Mouse (Mus musculus) hindbrain, embryonic 15.5 days (tissue): Measurements from ENCODE around the gene Hist1h4a. TPM values are rescaled to one million over a fixed set of nuclear protein-coding genes. Genes with fewer than 3 reads are reported as not detected.
"Not testable (repeated sequence)": the region's sequence is repeated elsewhere in the genome, so short reads cannot be mapped to it uniquely, and the experiment has no call there.

ENCODE experiments used
- ATAC-seq: fragments of 200-750 bp; cut with Nextera tagmentation; 2 replicates; pipeline ENCODE4 v1.8.0; 2017; ENCODE audit warnings: low read depth, moderate number of reproducible peaks, moderate TSS enrichment; ENCODE audit not compliant: low FRiP score
- H3K27ac ChIP-seq: fragments of 300-500 bp; sonication (generic); replicated peaks from 2 replicates; pipeline ENCODE4 v1.5.1; 2015; ENCODE audit warnings: mild to moderate bottlenecking, inconsistent platforms
- H3K27me3 ChIP-seq: fragments of 300-500 bp; sonication (generic); 2 replicates; pipeline ENCODE4 v1.6.1; 2015; ENCODE audit warnings: control low read depth, inconsistent platforms
- H3K36me3 ChIP-seq: fragments of 300-500 bp; sonication (generic); 2 replicates; pipeline ENCODE4 v1.6.1; 2015; ENCODE audit warnings: control low read depth, inconsistent platforms
- H3K4me1 ChIP-seq: fragments of 300-500 bp; sonication (generic); replicated peaks from 2 replicates; pipeline ENCODE4 v1.6.1; 2015; ENCODE audit warnings: control low read depth, inconsistent platforms
- H3K4me2 ChIP-seq: fragments of 300-500 bp; sonication (generic); 2 replicates; pipeline ENCODE4 v1.6.1; 2015; ENCODE audit warnings: moderate library complexity, mild to moderate bottlenecking, inconsistent platforms
- H3K4me3 ChIP-seq: fragments of 300-500 bp; sonication (generic); 2 replicates; pipeline ENCODE4 v1.5.1; 2015; ENCODE audit warnings: mild to moderate bottlenecking, inconsistent platforms
- H3K9ac ChIP-seq: fragments of 300-500 bp; sonication (generic); 2 replicates; pipeline ENCODE4 v1.6.1; 2015; ENCODE audit warnings: inconsistent platforms
- H3K9me3 ChIP-seq: fragments of 300-500 bp; sonication (generic); 2 replicates; pipeline ENCODE4 v1.6.1; 2016; ENCODE audit warnings: control low read depth, inconsistent platforms
- WGBS: fragments of 180-500 bp; shearing (Covaris S2); methylation state at CpG from one replicate; pipeline ENCODE4 v1.1.7; 2015; 5-methylcytosine and 5-hydroxymethylcytosine counted together
- polyA plus RNA-seq: library from polyadenylated mRNA; unstranded; fragments of >200 nt; fragmentation: Nextera tagmentation; extraction: Ambion mirVana; gene quantifications from 2 replicates; pipeline ENCODE4 v1.2.1, GENCODE M21; 2015

Gene Hist1h4a
- polyA plus RNA-seq, 1 experiment from 2014 or later: 0.32 TPM

GRCm38 (mm10) chr13:23765172-23765513, 4.1 kb upstream of the Hist1h4a start:
- WGBS: 74% methylated on average over 1 of the region's 1 CpGs

DNA sequence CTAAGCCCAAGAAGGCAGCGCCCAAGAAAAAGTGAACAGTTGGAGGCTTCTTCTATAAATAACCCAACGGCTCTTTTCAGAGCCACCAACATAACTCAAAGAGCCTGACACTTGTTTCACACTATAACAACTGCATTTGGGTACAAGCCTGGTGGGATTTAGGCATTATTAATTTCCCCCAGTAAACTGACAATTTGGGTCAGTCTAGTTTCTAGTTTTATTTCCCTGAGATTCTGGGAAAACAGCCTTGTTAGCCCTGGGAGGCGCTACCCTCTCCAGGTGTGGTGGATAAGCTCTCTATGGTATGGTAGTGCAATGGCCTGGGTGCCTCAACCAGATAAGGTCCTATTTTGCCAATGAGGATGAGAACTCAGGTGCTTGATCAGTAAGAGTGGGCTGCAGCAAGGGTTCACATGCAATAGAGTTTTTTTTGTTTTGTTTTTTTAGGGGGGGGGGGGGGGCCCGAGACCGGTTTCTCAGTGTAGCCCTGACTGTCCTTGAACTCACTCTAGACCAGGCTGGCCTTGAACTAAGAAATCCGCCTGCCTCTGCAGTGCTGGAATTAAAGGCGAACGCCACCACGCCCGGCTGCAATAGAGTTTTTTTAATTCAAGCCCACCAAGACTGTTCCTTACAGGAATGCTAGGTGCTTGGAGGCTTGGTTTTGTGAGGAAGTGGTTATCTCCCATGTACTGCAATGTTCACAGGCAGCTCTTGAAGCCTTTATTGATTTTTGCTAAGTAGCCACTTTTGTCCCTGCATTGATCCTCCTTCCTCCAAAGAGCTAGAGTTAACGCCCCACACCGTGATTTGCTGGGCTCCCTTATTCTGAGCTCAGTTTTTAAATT, 3.5 kb upstream of the Hist1h4a start:
- Histone ChIP-seq H3K9me3 (no peaks in the 10 kb centered on the region), H3K27ac (peak overlapping the region; percentile 87), H3K4me1 (peaks cover 31% of the 10 kb centered on the region), H3K4me3 (peak overlapping the region; percentile 56), H3K9ac (peak overlapping the region; percentile 61; the same call in 1 of the 2 replicates), H3K27me3 (no peaks in the 10 kb centered on the region), H3K4me2 (peak overlapping the region; percentile 87), H3K36me3 (no peaks in the 10 kb centered on the region)
- no peak for ATAC-seq
- WGBS: 35% methylated on average over 12 of the region's 12 CpGs

More at GRCm38 (mm10) chr13:23765172-23765513, 4.1 kb upstream of the Hist1h4a start:
- no peaks in the 10 kb centered on the region for H3K36me3 ChIP-seq
- no peak overlapping the region for H3K4me2 ChIP-seq
- H3K9me3 ChIP-seq: no peaks in the 10 kb centered on the region
- no peak overlapping the region for H3K4me3 ChIP-seq
- no peak overlapping the region for H3K27ac ChIP-seq
- peaks cover 26% of the 10 kb centered on the region for H3K4me1 ChIP-seq
- no peak for ATAC-seq
- H3K9ac ChIP-seq: no peak overlapping the region
- no peaks in the 10 kb centered on the region for H3K27me3 ChIP-seq

DNA sequence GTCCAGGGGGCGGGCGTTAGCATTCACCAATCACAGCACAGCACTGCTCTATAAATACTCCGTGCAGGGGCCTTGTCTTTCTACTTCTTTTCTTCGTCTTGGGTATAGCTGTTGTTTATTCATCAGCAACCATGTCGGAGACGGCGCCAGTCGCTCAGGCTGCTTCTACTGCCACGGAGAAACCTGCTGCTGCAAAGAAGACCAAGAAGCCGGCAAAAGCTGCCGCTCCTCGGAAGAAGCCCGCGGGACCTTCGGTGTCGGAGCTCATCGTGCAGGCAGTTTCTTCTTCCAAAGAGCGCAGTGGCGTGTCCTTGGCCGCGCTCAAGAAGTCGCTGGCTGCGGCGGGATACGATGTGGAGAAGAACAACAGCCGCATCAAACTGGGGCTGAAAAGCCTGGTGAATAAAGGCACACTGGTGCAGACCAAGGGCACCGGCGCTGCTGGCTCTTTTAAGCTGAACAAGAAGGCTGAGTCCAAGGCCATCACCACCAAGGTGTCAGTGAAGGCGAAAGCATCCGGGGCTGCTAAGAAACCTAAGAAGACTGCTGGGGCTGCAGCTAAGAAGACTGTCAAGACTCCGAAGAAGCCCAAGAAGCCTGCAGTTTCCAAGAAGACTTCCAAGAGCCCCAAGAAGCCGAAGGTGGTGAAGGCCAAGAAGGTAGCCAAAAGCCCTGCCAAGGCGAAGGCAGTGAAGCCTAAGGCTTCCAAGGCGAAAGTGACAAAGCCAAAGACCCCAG, 2.7 kb upstream of the Hist1h4a start, which contains the start of gene Hist1h1a:
Hist1h1a (plus strand) TSS at position 81 of the 738 bp plus-strand sequence.
- 3% methylated on average over 34 of the region's 34 CpGs for WGBS
- Histone ChIP-seq H3K4me1 (peaks cover 31% of the 10 kb centered on the region), H3K36me3 (no peaks in the 10 kb centered on the region), H3K27me3 (no peaks in the 10 kb centered on the region), H3K27ac (peak within 1 kb of the TSS; percentile 87), H3K9ac (peak within 1 kb of the TSS; percentile 61), H3K4me2 (peak within 1 kb of the TSS; percentile 87), H3K4me3 (peak within 1 kb of the TSS; percentile 56), H3K9me3 (no peaks in the 10 kb centered on the region)
- ATAC-seq: peak; percentile 82

GRCm38 (mm10) chr13:23763242-23763585, 2.2 kb upstream of the Hist1h4a start:
- no peaks in the 10 kb centered on the region for H3K9me3 ChIP-seq

GRCm38 (mm10) chr13:23761871-23762821, 1.1 kb upstream of the Hist1h4a start, which contains the start of gene Hist1h3a:
Hist1h3a (minus strand) TSS chr13:23762386.
- under 1% methylated on average over 36 of the region's 52 CpGs for WGBS
- ATAC-seq: peak; percentile 72
- H3K9me3 ChIP-seq: not testable (repeated sequence)

More at GRCm38 (mm10) chr13:23763242-23763585, 2.2 kb upstream of the Hist1h4a start:
- no peak overlapping the region for H3K9ac ChIP-seq
- ATAC-seq: no peak
- peak overlapping the region; percentile 87 for H3K27ac ChIP-seq
- H3K4me1 ChIP-seq: peaks cover 31% of the 10 kb centered on the region
- H3K4me3 ChIP-seq: peak overlapping the region; percentile 56
- no peaks in the 10 kb centered on the region for H3K36me3 ChIP-seq
- H3K27me3 ChIP-seq: no peaks in the 10 kb centered on the region
- WGBS: under 1% methylated on average over 10 of the region's 10 CpGs
- peak overlapping the region; percentile 87 for H3K4me2 ChIP-seq

DNA sequence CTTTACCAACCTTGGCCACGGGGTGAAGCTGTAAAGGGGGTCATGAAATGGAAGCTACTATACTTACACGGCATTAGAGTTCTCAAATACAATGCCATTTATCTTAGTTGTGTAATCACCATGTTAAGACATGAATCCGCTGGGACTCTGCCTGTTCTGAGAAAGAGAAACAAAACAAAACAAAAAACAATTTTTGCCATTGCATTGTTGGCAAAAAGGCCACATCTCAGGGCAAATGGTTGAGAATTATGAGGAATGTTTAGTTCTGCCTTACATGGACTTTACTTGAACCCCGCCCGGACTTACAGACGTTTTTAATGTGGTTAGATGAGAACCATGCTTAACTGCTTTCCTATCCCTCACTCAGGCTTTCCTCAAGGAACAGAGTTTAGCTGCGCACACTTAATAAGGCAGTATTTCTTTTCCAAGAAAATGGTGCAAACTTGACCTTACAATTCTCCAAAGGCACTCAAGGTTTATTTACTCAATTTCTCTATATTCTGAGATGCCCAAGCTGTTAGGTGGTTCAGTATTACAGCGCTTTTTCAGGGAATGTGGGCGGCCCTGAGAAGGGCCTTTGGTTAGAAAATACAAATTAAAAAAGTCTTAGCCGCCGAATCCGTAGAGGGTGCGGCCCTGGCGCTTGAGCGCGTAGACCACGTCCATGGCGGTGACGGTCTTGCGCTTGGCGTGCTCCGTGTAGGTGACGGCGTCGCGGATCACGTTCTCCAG, 624 bp downstream of the Hist1h4a start:
- peaks cover 37% of the 10 kb centered on the region for H3K4me1 ChIP-seq
- H3K4me2 ChIP-seq: peak overlapping the region; percentile 87
- H3K27ac ChIP-seq: peak overlapping the region; percentile 87
- H3K27me3 ChIP-seq: no peaks in the 10 kb centered on the region
- no peaks in the 10 kb centered on the region for H3K9me3 ChIP-seq
- no peaks in the 10 kb centered on the region for H3K36me3 ChIP-seq
- peak overlapping the region; percentile 50 for H3K9ac ChIP-seq
- 2% methylated on average over 22 of the region's 27 CpGs for WGBS
- peak; percentile 21; the same call in 1 of the 2 replicates for ATAC-seq
- peak overlapping the region; percentile 56 for H3K4me3 ChIP-seq

More at GRCm38 (mm10) chr13:23761871-23762821, 1.1 kb upstream of the Hist1h4a start, which contains the start of gene Hist1h3a:
- Histone ChIP-seq H3K9ac (peak within 1 kb of the TSS; percentile 35), H3K4me1 (peaks cover 36% of the 10 kb centered on the region), H3K4me2 (peak within 1 kb of the TSS; percentile 87), H3K27ac (peak within 1 kb of the TSS; percentile 87), H3K4me3 (peak within 1 kb of the TSS; percentile 56)
- H3K27me3 ChIP-seq, H3K36me3 ChIP-seq: not testable (repeated sequence)

DNA sequence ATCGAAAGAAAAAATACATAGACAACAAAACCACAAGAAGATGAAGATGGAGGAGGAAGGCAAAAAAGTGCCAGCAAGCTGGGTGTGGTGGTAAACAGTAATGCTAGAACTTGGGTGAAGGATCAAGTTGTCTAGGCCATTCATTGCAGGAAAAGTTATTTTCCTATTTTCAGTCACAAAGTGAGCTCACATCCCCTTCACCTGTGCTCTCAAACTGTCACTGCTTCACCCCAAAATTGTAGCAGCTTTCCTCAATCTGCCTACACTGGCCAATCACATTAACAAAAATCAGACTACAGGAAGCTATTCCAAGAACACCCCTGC, 1.2 kb downstream of the Hist1h4a start:
- 71% methylated on average over 1 of the region's 1 CpGs for WGBS
- Histone ChIP-seq H3K9ac (peak overlapping the region; percentile 50; the same call in 1 of the 2 replicates), H3K36me3 (no peaks in the 10 kb centered on the region), H3K4me2 (peak overlapping the region; percentile 87), H3K27ac (peak overlapping the region; percentile 87; the same call in 1 of the 2 replicates), H3K4me1 (peaks cover 37% of the 10 kb centered on the region), H3K9me3 (no peaks in the 10 kb centered on the region), H3K4me3 (peak overlapping the region; percentile 56), H3K27me3 (no peaks in the 10 kb centered on the region)
- no peak for ATAC-seq

- 61% methylated on average over 3 of the region's 3 CpGs for WGBS
- Histone ChIP-seq H3K27me3 (no peaks in the 10 kb centered on the region), H3K9ac (no peak overlapping the region), H3K4me1 (peaks cover 32% of the 10 kb centered on the region), H3K9me3 (no peaks in the 10 kb centered on the region), H3K36me3 (no peaks in the 10 kb centered on the region), H3K4me2 (no peak overlapping the region; the same call in 1 of the 2 replicates), H3K4me3 (no peak overlapping the region), H3K27ac (no peak overlapping the region)
- no peak for ATAC-seq
These were observed 1.7 kb downstream of the Hist1h4a start for GRCm38 (mm10) chr13:23759251-23759771.

DNA sequence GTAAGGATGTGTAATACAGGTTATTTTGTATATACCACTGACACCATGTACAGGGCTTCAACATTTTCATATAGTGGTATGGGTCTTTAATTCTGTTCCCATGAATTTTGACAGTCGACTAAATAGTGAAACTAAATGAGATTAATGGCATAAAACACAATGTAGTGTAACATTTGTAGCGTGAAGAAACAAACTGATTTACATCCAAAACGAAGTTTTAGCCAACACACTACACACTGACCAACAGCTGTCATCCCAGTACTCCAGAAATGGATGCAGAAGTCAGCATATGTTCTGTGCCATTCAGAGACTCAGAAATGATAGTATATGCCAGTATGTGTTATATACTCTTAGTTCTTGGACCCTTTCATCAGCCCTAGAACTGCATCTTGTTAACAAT, 3.1 kb downstream of the Hist1h4a start:
- 49% methylated on average over 3 of the region's 3 CpGs for WGBS
- ATAC-seq: no peak
- H3K4me1 ChIP-seq: peaks cover 22% of the 10 kb centered on the region
- H3K27ac ChIP-seq: no peak overlapping the region
- no peaks in the 10 kb centered on the region for H3K36me3 ChIP-seq
- H3K9ac ChIP-seq: no peak overlapping the region
- H3K9me3 ChIP-seq: no peaks in the 10 kb centered on the region
- H3K27me3 ChIP-seq: no peaks in the 10 kb centered on the region
- H3K4me2 ChIP-seq: peak overlapping the region; percentile 73; the same call in 1 of the 2 replicates
- H3K4me3 ChIP-seq: no peak overlapping the region

DNA sequence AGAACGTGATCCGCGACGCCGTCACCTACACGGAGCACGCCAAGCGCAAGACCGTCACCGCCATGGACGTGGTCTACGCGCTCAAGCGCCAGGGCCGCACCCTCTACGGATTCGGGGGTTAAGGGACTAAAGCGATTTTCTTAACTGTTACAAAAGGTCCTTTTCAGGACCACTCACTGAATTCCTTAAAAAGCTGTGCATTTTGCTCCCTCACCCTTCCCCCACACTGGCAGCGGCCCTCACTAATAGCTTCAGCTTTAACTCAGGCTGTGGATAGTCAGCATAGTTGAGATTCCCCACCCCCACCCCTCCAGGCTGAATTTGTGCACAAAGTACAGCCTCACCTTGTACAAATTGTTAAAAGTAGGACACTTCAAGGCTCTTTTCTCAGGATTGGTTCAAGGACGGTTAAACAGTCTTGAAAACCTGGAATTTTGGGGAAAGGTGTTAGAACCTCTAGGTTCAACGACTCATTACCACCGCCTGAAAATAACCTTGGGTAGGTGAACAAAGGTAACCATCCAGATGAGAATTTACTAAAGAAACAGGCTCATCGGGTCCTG, 3.7 kb downstream of the Hist1h4a start:
- H3K27ac ChIP-seq: peak overlapping the region; percentile 90
- no peaks in the 10 kb centered on the region for H3K27me3 ChIP-seq
- peak overlapping the region; percentile 28 for H3K9ac ChIP-seq
- H3K4me2 ChIP-seq: peak overlapping the region; percentile 73
- peak overlapping the region; percentile 42 for H3K4me3 ChIP-seq
- no peak for ATAC-seq
- H3K4me1 ChIP-seq: peaks cover 25% of the 10 kb centered on the region
- 1% methylated on average over 22 of the region's 23 CpGs for WGBS
- H3K36me3 ChIP-seq: no peaks in the 10 kb centered on the region
- H3K9me3 ChIP-seq: no peaks in the 10 kb centered on the region
